Mouse (Mus musculus): ENCODE data around the gene Tmcc3. TPM values are rescaled to one million over a fixed set of nuclear protein-coding genes. Genes with fewer than 3 reads are reported as not detected.

Tmcc3 gene
- total and polyA plus RNA-seq, 3 experiments = 11.3 to 30.1 (median 23.1) TPM

- dilution Hi-C loops (cut with MboI; ENCODE audit: extremely low pct_ligation_motif_present, extremely low pct_unique_long_range_greater_than_20kb, low sequenced_read_pairs) = no loop called here
- peaks cover 59 to 82% of the 10 kb centered on the region in 2 experiments for H3K36me3 ChIP-seq (replicated peaks in 1 of 2; ENCODE audit: control insufficient read depth in 1 of 2, insufficient read depth in 1 of 2, low read length in 1 of 2)
- H3K27me3 ChIP-seq (replicated peaks) = no peaks in the 10 kb centered on the region
- H3K4me2 ChIP-seq (ENCODE audit: insufficient read depth, low read depth, poor library complexity, severe bottlenecking) = no peak overlapping the region
- H3K9me3 ChIP-seq (replicated peaks; ENCODE audit: low read length) = peaks cover 21% of the 10 kb centered on the region
- TF ChIP-seq POLR2A (IDR thresholded peaks at IDR 0.05; ENCODE audit: low read depth, low read length) = no peak
- TF ChIP-seq SIN3A (IDR thresholded peaks at IDR 0.05; ENCODE audit: low read length) = no peak
- TF ChIP-seq ZMIZ1 (IDR thresholded peaks at IDR 0.05; ENCODE audit: low read depth, low read length) = no peak
- no peak for TF ChIP-seq ETS1 (conservative IDR thresholded peaks at IDR 0.05; ENCODE audit: low read depth, low read length)
- TF ChIP-seq EP300 (IDR thresholded peaks at IDR 0.05; ENCODE audit: low read length) = no peak
- no peak for TF ChIP-seq POLR2AphosphoS2 (IDR thresholded peaks at IDR 0.05; ENCODE audit: low read depth, low read length)
- TF ChIP-seq TBP (conservative IDR thresholded peaks at IDR 0.05; ENCODE audit: low read depth, low read length) = no peak
- TF ChIP-seq HCFC1 (IDR thresholded peaks at IDR 0.05; ENCODE audit: low read depth, low read length) = no peak
- no peak for TF ChIP-seq E2F4 (IDR thresholded peaks at IDR 0.05; ENCODE audit: insufficient replicate concordance, low read depth, low read length)
- TF ChIP-seq USF2 (conservative IDR thresholded peaks at IDR 0.05; ENCODE audit: low read depth, low read length) = no peak
- TF ChIP-seq RCOR1 (conservative IDR thresholded peaks at IDR 0.05; ENCODE audit: low read depth, low read length) = no peak
- TF ChIP-seq MYC (IDR thresholded peaks at IDR 0.05; ENCODE audit: low read depth, low read length) = no peak
- no peak for TF ChIP-seq NRF1 (IDR thresholded peaks at IDR 0.05; ENCODE audit: low read depth, low read length)
- no peak for TF ChIP-seq MAZ (IDR thresholded peaks at IDR 0.05; ENCODE audit: low read depth, low read length)
- no peak for TF ChIP-seq SMC3 (IDR thresholded peaks at IDR 0.05; ENCODE audit: low read depth, low read length)
- TF ChIP-seq UBTF (IDR thresholded peaks at IDR 0.05; ENCODE audit: low read depth, low read length) = no peak
- TF ChIP-seq CTCF (conservative IDR thresholded peaks at IDR 0.05 in 1 of 2, IDR thresholded peaks at IDR 0.05 in 1 of 2; ENCODE audit: low read depth in 2 of 2, low read length in 2 of 2) = no peak
- no peak for TF ChIP-seq MAFK (IDR thresholded peaks at IDR 0.05; ENCODE audit: insufficient replicate concordance, low read length)
- TF ChIP-seq IRF4 (IDR thresholded peaks at IDR 0.05; ENCODE audit: low read depth, low read length) = no peak
- TF ChIP-seq RAD21 (IDR thresholded peaks at IDR 0.05; ENCODE audit: low read depth, low read length) = no peak
- H3K79me2 ChIP-seq (replicated peaks; ENCODE audit: control insufficient read depth, extremely low read depth, insufficient read depth, poor library complexity, severe bottlenecking) = peaks cover 88% of the 10 kb centered on the region
- peaks cover 30 to 52% of the 10 kb centered on the region in 2 experiments for H3K4me1 ChIP-seq (ENCODE audit: control insufficient read depth in 1 of 2, insufficient read depth in 2 of 2)
- H3K9ac ChIP-seq (ENCODE audit: insufficient read depth, low read depth) = no peak overlapping the region
- in situ Hi-C loops (cut with MboI; ENCODE audit: low pct_ligation_motif_present, low pct_unique_long_range_greater_than_20kb, low sequenced_read_pairs) = no loop called here
- peak overlapping the region; percentile 42 for H3K27ac ChIP-seq (ENCODE audit: insufficient read depth, low read depth)
- no peak overlapping the region for H3K4me3 ChIP-seq (replicated peaks in 1 of 3; ENCODE audit: low read depth in 2 of 3, low read length in 2 of 3, poor library complexity in 1 of 3)
- no peak for DNase-seq (ENCODE audit: extremely low read depth)
Observed at GRCm38 (mm10) chr10:94380662-94381392, 69.1 kb downstream of the Tmcc3 start.

- H3K36me3 ChIP-seq (replicated peaks in 1 of 2; ENCODE audit: control insufficient read depth in 1 of 2, insufficient read depth in 1 of 2, low read length in 1 of 2) = peaks cover 58 to 82% of the 10 kb centered on the region in 2 experiments
- H3K27ac ChIP-seq (ENCODE audit: insufficient read depth, low read depth) = peak overlapping the region; percentile 42
- peaks cover 33 to 52% of the 10 kb centered on the region in 2 experiments for H3K4me1 ChIP-seq (ENCODE audit: control insufficient read depth in 1 of 2, insufficient read depth in 2 of 2)
- H3K4me3 ChIP-seq (replicated peaks in 1 of 3; ENCODE audit: low read depth in 2 of 3, low read length in 2 of 3, poor library complexity in 1 of 3) = no peak overlapping the region
- no peak overlapping the region for H3K4me2 ChIP-seq (ENCODE audit: insufficient read depth, low read depth, poor library complexity, severe bottlenecking)
- no peaks in the 10 kb centered on the region for H3K27me3 ChIP-seq (replicated peaks)
- dilution Hi-C loops (cut with MboI; ENCODE audit: extremely low pct_ligation_motif_present, extremely low pct_unique_long_range_greater_than_20kb, low sequenced_read_pairs) = no loop called here
- H3K9ac ChIP-seq (ENCODE audit: insufficient read depth, low read depth) = no peak overlapping the region
- peaks cover 87% of the 10 kb centered on the region for H3K79me2 ChIP-seq (replicated peaks; ENCODE audit: control insufficient read depth, extremely low read depth, insufficient read depth, poor library complexity, severe bottlenecking)
- in situ Hi-C loops (cut with MboI; ENCODE audit: low pct_ligation_motif_present, low pct_unique_long_range_greater_than_20kb, low sequenced_read_pairs) = no loop called here
- TF ChIP-seq SMC3 (IDR thresholded peaks at IDR 0.05; ENCODE audit: low read depth, low read length) (no peak), ETS1 (conservative IDR thresholded peaks at IDR 0.05; ENCODE audit: low read depth, low read length) (no peak), MYC (IDR thresholded peaks at IDR 0.05; ENCODE audit: low read depth, low read length) (no peak), BHLHE40 (IDR thresholded peaks at IDR 0.05; ENCODE audit: low read depth, low read length) (no peak), MAFK (IDR thresholded peaks at IDR 0.05; ENCODE audit: insufficient replicate concordance, low read length) (no peak), ZKSCAN1 (IDR thresholded peaks at IDR 0.05; ENCODE audit: borderline replicate concordance, low read depth, low read length) (peak; percentile 92)
- no peak for DNase-seq (ENCODE audit: extremely low read depth)
- H3K9me3 ChIP-seq (replicated peaks; ENCODE audit: low read length) = peaks cover 21% of the 10 kb centered on the region
Observed at GRCm38 (mm10) chr10:94381393-94381740, 69.6 kb downstream of the Tmcc3 start.
